Mouse (Mus musculus): ENCODE measurements at regions not wholly inside any gene's neighbourhood (a gene's known extent, or its start where the extent isn't known, plus 50 kb on each side); places are given as distances from the start of the nearest gene placed in this dataset.

GRCm38 (mm10) chr13:99765965-99766364, 134.9 kb downstream of the Cartpt start:
- no peak for TF ChIP-seq POLR2A (IDR thresholded peaks at IDR 0.05; ENCODE audit: control insufficient read depth in 1 of 2, insufficient read depth in 1 of 2, low read depth in 1 of 2, low read length in 2 of 2, poor library complexity in 1 of 2)
- no peak for TF ChIP-seq GATA1 (IDR thresholded peaks at IDR 0.05; ENCODE audit: low read depth, low read length)
- no peak for TF ChIP-seq ELF1 (IDR thresholded peaks at IDR 0.05; ENCODE audit: low read depth, low read length)
- no peak for TF ChIP-seq ZMIZ1 (IDR thresholded peaks at IDR 0.05; ENCODE audit: low read depth, low read length)
- no peak for TF ChIP-seq CTCF (IDR thresholded peaks at IDR 0.05 in 2 of 3, conservative IDR thresholded peaks at IDR 0.05 in 1 of 3; ENCODE audit: control insufficient read depth in 1 of 3, insufficient read depth in 1 of 3, low read depth in 2 of 3, low read length in 3 of 3, poor library complexity in 1 of 3, severe bottlenecking in 1 of 3)
- TF ChIP-seq MYC (IDR thresholded peaks at IDR 0.05; ENCODE audit: low read depth, low read length) = no peak
- TF ChIP-seq POLR2AphosphoS2 (IDR thresholded peaks at IDR 0.05; ENCODE audit: low read length) = no peak
- no peak for TF ChIP-seq TCF12 (IDR thresholded peaks at IDR 0.05; ENCODE audit: low read depth, low read length)
- no peak for TF ChIP-seq CHD2 (IDR thresholded peaks at IDR 0.05; ENCODE audit: low read length)
- no peak for TF ChIP-seq MXI1 (IDR thresholded peaks at IDR 0.05; ENCODE audit: low read depth, low read length)
- TF ChIP-seq EP300 (IDR thresholded peaks at IDR 0.05; ENCODE audit: low read depth in 1 of 2, low read length in 2 of 2) = no peak
- TF ChIP-seq USF2 (IDR thresholded peaks at IDR 0.05; ENCODE audit: borderline replicate concordance in 1 of 2, insufficient read depth in 1 of 2, low read depth in 1 of 2, low read length in 2 of 2) = no peak
- no peak for TF ChIP-seq SMC3 (IDR thresholded peaks at IDR 0.05; ENCODE audit: low read depth, low read length)
